Mouse (Mus musculus) midbrain, embryonic 14.5 days (tissue): ENCODE measurements at regions not wholly inside any gene's neighbourhood (a gene's known extent, or its start where the extent isn't known, plus 50 kb on each side); places are given as distances from the start of the nearest gene placed in this dataset.

ENCODE experiments used
- ATAC-seq: fragments of 200-750 bp; cut with Nextera tagmentation; 2 replicates; pipeline ENCODE4 v1.8.0; 2017; ENCODE audit warnings: moderate number of reproducible peaks, moderate library complexity; ENCODE audit not compliant: low FRiP score, low TSS enrichment
- DNase-seq: peaks from one replicate; pipeline ENCODE4 v3.0.0-alpha.2; 2015
- H3K27ac ChIP-seq: fragments of 300-500 bp; sonication (generic); replicated peaks from 2 replicates; pipeline ENCODE4 v1.5.1; 2014; ENCODE audit warnings: mild to moderate bottlenecking, low read depth, low read length, moderate library complexity
- H3K27me3 ChIP-seq: fragments of 300-500 bp; sonication (generic); 2 replicates; pipeline ENCODE4 v1.6.1; 2014; ENCODE audit warnings: low read length, control low read depth, mixed read lengths; ENCODE audit not compliant: control insufficient read depth, insufficient read depth
- H3K36me3 ChIP-seq: fragments of 300-500 bp; sonication (generic); 2 replicates; pipeline ENCODE4 v1.6.1; 2014; ENCODE audit warnings: low read length, control low read depth; ENCODE audit not compliant: control insufficient read depth, insufficient read depth
- H3K4me1 ChIP-seq: fragments of 300-500 bp; sonication (generic); 2 replicates; pipeline ENCODE4 v1.6.1; 2014; ENCODE audit warnings: mild to moderate bottlenecking, antibody characterized with exemption, low read length, control low read depth; ENCODE audit not compliant: control insufficient read depth, insufficient read depth
- H3K4me2 ChIP-seq: fragments of 300-500 bp; sonication (generic); 2 replicates; pipeline ENCODE4 v1.6.1; 2014; ENCODE audit warnings: mild to moderate bottlenecking, low read length, moderate library complexity
- H3K4me3 ChIP-seq: fragments of 300-500 bp; sonication (generic); replicated peaks from 2 replicates; pipeline ENCODE4 v1.5.1; 2014; ENCODE audit warnings: low read depth, low read length
- H3K9ac ChIP-seq: fragments of 300-500 bp; sonication (generic); replicated peaks from 2 replicates; pipeline ENCODE4 v1.6.1; 2014; ENCODE audit warnings: mild to moderate bottlenecking, low read length, moderate library complexity
- H3K9me3 ChIP-seq: fragments of 300-500 bp; sonication (generic); 2 replicates; pipeline ENCODE4 v1.6.1; 2016; ENCODE audit warnings: low read length, control low read depth, mixed read lengths; ENCODE audit not compliant: control insufficient read depth
- WGBS: fragments of 180-500 bp; shearing (Covaris S2); extraction: QIAGEN DNeasy Blood & Tissue Kit; methylation state at CpG from one replicate; pipeline ENCODE4 v1.1.7; 2014; 5-methylcytosine and 5-hydroxymethylcytosine counted together

DNA sequence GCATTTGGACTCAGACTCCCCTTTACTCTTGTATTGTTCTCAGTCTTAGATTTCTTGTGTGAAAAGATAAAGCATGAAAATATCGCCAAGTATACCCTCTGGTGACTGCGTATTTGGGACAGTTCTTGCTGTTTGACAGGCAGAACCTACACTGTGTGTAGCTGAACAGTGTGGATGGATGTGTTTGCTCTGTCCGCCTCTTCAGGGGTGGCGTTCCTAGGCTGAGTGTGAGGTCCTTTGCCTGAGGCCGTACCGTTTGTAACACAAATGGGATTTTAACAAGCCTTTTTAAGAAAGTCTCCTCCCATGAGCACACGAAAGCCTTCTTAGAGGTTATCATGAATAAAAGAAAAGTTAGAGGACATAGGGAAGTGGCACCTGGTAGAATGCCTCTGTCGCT lies 153.3 kb upstream of the Dnajc19 start:
- H3K27ac ChIP-seq = no peak overlapping the region
- H3K27me3 ChIP-seq = peaks cover 11% of the 10 kb centered on the region; the same call in 1 of the 2 replicates
- WGBS = 22% methylated on average over 8 of the region's 8 CpGs
- ATAC-seq = no peak
- H3K4me3 ChIP-seq = no peak overlapping the region
- H3K36me3 ChIP-seq = no peaks in the 10 kb centered on the region
- peaks cover 9% of the 10 kb centered on the region; the same call in 1 of the 2 replicates for H3K4me1 ChIP-seq
- H3K9ac ChIP-seq = no peak overlapping the region
- H3K9me3 ChIP-seq = no peaks in the 10 kb centered on the region
- DNase-seq = peak; percentile 15
- no peak overlapping the region for H3K4me2 ChIP-seq

DNA sequence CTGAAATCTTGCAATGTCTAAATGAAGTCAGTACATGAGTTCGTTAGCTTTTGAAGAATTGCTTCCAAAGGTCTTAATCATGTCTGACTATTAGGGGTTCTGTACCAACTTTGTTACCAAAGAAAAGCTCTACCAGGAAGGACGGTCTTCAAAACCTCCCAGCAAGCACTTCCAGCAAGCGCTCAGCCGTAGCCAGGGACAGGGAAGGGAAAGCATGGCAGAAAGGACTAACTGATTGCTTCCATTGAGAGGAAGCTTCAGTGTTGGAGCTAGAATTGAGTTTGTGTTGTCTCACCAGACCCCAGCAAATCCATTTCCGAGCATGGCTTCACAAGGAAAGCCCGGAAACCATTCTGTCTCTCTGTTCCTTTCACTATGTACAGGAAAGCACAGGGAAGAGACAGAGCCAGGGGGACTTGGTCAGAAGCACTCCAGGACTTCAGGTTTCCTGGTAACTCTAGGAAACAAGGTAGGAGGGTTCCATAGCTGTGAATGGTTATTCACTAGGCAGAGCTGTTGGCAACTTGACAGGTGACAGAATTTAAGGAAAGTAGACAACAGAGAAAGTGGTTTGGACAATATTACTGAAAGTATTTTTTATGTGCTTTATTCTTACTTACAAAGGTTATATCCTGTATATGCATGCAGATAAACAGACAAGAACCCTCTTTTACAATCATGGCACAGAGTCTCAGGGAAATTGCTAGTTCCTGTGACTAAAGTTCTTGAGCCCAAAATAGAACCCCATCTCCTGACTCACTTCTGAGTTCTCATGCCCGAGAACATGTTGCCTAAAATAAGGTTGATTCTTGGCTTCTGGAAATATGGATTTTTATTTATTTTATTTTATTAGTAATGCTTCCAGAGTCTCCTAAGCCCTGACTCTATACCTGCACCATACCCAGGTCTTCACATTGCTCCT lies 151.5 kb upstream of the Dnajc19 start:
- Histone ChIP-seq H3K27ac (no peak overlapping the region), H3K4me2 (peak overlapping the region; percentile 8; the same call in 1 of the 2 replicates), H3K9me3 (no peaks in the 10 kb centered on the region), H3K27me3 (peaks cover 11% of the 10 kb centered on the region; the same call in 1 of the 2 replicates), H3K4me3 (no peak overlapping the region), H3K9ac (no peak overlapping the region), H3K4me1 (peaks cover 9% of the 10 kb centered on the region; the same call in 1 of the 2 replicates), H3K36me3 (no peaks in the 10 kb centered on the region)
- no peak for DNase-seq
- no peak for ATAC-seq
- 69% methylated on average over 7 of the region's 7 CpGs for WGBS

DNA sequence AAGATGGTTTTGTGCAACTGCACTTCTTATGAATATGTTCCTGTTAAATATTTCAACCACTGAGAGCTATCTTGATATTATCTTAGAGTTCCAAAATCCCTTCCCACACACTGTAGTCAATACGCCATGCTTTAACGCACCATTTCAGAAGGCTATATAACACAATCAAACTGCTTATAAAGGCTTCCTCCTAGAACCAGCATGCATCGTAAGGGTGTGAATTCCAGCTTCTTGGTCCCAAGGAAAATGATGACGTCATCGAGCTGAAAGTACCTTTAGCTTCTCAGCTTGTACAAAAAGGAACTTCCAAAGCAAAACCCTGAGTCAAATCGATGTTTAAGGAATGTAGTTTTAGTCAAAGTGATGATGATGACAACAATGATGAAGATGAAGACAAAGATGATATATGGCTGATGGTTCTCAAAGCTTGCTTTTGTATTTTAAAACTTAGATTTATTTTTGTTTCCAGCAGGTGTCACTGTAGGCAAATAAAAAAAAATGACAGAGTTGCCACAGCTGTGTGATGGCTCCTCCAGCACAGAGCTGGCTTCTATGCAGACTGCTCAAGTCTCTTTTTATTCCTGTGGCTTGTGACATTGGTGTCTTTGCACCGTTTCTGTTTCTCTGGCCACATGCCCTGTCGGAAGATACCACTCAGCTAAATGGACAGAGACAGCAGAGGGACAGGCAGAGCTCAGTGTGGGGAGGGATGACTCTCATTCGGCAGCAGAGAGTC lies 150.6 kb upstream of the Dnajc19 start:
- H3K4me1 ChIP-seq = peaks cover 9% of the 10 kb centered on the region; the same call in 1 of the 2 replicates
- H3K36me3 ChIP-seq = no peaks in the 10 kb centered on the region
- no peak overlapping the region for H3K9ac ChIP-seq
- peak overlapping the region; percentile 8; the same call in 1 of the 2 replicates for H3K4me2 ChIP-seq
- ATAC-seq = peak; percentile 66; the same call in 1 of the 2 replicates
- peak; percentile 87 for DNase-seq
- 57% methylated on average over 9 of the region's 9 CpGs for WGBS
- H3K27ac ChIP-seq = no peak overlapping the region
- no peak overlapping the region for H3K4me3 ChIP-seq
- H3K27me3 ChIP-seq = peaks cover 11% of the 10 kb centered on the region; the same call in 1 of the 2 replicates
- no peaks in the 10 kb centered on the region for H3K9me3 ChIP-seq

DNA sequence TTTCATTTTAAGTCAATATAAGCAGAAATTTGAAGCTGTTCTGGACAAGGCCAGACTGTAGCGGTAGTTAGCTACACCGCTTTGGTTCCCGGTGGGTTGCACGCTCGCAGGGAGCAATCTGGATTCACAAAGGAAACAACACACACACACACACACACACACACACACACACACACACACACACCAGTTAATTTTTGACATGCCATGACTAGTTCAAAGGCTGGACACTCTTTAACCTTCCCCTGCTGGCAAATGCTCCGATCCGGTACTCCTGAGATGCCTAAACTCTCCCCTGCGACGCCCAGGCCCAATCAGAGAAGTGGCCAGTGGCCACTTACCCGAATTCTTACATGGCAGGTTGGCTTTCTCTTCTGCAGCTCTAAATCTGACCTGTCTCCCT lies 141.2 kb upstream of the Dnajc19 start:
- no peak for ATAC-seq
- 91% methylated on average over 10 of the region's 10 CpGs for WGBS
- H3K9ac ChIP-seq = no peak overlapping the region
- 0 out of 2 replicates have a peak, but pooled peaks cover 4% of the 10 kb centered on the region for H3K9me3 ChIP-seq
- H3K4me1 ChIP-seq = no peaks in the 10 kb centered on the region
- no peaks in the 10 kb centered on the region for H3K27me3 ChIP-seq
- H3K27ac ChIP-seq = no peak overlapping the region
- H3K36me3 ChIP-seq = no peaks in the 10 kb centered on the region
- DNase-seq = no peak
- H3K4me2 ChIP-seq = no peak overlapping the region
- H3K4me3 ChIP-seq = no peak overlapping the region

DNA sequence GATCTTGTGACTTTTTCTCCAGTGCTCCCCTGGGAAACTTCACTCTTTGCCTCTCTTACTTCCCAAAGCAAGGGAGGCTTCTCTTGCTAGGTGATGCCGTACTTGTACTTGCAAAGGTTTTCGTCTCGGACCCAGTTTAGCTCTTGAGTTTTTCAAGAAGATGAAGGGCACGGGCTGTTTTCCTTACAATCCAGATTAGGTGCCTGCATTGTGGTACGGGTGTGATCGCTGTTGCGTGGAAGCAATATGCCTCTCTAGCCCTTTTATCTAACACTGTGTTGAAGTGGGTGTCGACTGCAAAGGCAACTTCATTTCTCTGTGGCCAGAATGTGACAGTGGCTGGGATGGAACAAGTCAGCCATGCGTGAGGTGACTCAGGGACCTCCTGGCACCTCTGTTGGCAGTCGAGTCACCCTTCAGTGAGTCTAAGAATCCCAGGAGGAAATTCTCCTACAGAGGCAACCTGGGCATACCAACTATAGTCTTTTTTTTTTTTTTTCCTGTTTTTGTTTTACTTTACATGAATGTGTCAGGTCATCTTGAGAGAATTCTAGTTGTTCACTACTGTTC lies 138.7 kb upstream of the Dnajc19 start:
- DNase-seq (no peak), ATAC-seq (no peak)
- H3K4me2 ChIP-seq = no peak overlapping the region
- 37% methylated on average over 10 of the region's 10 CpGs for WGBS
- no peak overlapping the region for H3K9ac ChIP-seq
- H3K27ac ChIP-seq = no peak overlapping the region
- no peaks in the 10 kb centered on the region for H3K36me3 ChIP-seq
- H3K4me1 ChIP-seq = no peaks in the 10 kb centered on the region
- 0 out of 2 replicates have a peak, but pooled peaks cover 4% of the 10 kb centered on the region for H3K9me3 ChIP-seq
- H3K4me3 ChIP-seq = no peak overlapping the region
- H3K27me3 ChIP-seq = no peaks in the 10 kb centered on the region

DNA sequence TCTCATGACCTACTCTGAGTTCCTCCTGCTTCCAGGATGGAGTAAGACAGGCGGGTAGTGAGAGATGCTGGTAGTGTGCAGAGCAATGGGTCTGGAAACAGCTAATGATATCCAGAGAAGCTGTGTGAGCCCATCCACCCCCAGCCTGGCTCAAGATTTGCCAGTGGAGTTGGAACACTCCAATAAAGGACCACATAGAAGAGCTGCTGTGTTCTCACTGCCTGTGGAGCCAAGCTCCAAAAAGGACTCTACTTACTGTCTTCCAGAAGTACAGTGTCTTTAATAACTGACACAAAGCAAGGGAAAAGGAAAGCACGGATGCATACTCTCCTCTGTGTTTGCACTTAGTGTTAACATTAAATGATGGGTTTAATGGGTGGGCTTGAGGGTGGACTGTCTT lies 138.0 kb upstream of the Dnajc19 start:
- H3K4me1 ChIP-seq = no peaks in the 10 kb centered on the region
- DNase-seq (no peak), ATAC-seq (no peak)
- H3K9ac ChIP-seq = no peak overlapping the region
- H3K27me3 ChIP-seq = no peaks in the 10 kb centered on the region
- H3K4me2 ChIP-seq = no peak overlapping the region
- H3K36me3 ChIP-seq = no peaks in the 10 kb centered on the region
- WGBS = 89% methylated on average over 2 of the region's 2 CpGs
- H3K9me3 ChIP-seq = 0 out of 2 replicates have a peak, but pooled peaks cover 4% of the 10 kb centered on the region
- H3K4me3 ChIP-seq = no peak overlapping the region
- no peak overlapping the region for H3K27ac ChIP-seq

DNA sequence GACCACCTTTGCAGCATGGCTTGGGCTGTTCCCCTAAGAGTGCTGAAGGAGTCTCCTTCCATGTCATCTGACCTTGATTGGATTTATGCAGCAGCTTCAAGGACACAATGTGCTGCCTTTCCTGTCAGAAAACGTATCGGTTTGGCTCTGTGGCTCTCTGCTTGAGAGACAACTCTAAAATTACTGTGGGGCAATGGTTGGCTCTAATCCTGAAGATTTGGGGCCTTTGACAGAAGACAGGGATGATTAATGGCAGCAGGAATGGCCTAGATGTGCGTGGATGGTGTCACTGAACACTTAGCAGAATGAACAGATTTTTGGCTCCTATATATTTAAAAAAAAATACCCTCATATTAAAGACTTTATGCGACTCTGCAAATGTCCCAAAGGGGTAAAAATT lies 136.8 kb upstream of the Dnajc19 start:
- Histone ChIP-seq H3K4me2 (no peak overlapping the region), H3K9me3 (no peaks in the 10 kb centered on the region), H3K4me3 (no peak overlapping the region), H3K36me3 (no peaks in the 10 kb centered on the region), H3K27me3 (no peaks in the 10 kb centered on the region), H3K9ac (no peak overlapping the region), H3K27ac (no peak overlapping the region), H3K4me1 (no peaks in the 10 kb centered on the region)
- no peak for ATAC-seq
- DNase-seq = no peak
- WGBS = 81% methylated on average over 4 of the region's 4 CpGs

DNA sequence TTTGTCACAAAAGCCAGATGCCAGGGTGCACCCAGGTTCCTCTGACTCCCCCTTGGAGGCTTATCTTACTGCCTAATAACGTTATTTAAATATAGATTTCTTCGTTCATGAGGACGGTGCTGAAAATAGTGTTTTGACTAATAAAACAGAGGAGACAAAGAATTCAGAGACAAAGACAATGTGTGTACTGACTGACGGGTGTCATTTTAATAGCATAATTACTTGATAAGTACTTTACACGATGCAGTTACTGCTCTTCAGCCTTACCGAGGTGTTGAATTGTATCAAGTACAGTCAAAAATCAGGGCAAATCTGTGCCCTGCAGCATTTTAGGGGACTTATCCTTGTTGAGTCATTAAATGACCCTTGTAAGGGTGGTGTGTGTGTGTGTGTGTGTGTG lies 133.1 kb upstream of the Dnajc19 start:
- Histone ChIP-seq H3K4me3 (no peak overlapping the region), H3K36me3 (no peaks in the 10 kb centered on the region), H3K27me3 (no peaks in the 10 kb centered on the region), H3K9me3 (no peaks in the 10 kb centered on the region), H3K4me1 (no peaks in the 10 kb centered on the region), H3K4me2 (no peak overlapping the region), H3K9ac (no peak overlapping the region), H3K27ac (no peak overlapping the region)
- 92% methylated on average over 6 of the region's 6 CpGs for WGBS
- DNase-seq (no peak), ATAC-seq (no peak)
